Mouse (Mus musculus) heart, adult 10 weeks (tissue): ENCODE measurements around the gene Olfr1449. TPM values are rescaled to one million over a fixed set of nuclear protein-coding genes. Genes with fewer than 3 reads are reported as not detected.

ENCODE experiments used
- polyA plus RNA-seq: library from polyadenylated mRNA; stranded (reverse); fragments of 350-450 nt; fragmentation: Illumina TruSeq; extraction: RNeasy Lipid Tissue Mini Kit (QIAGEN cat#74804); gene quantifications from one replicate; pipeline ENCODE4 v1.2.3, GENCODE M21; 2014; ENCODE audit warnings: low read depth, low replicate concordance

Olfr1449 gene
- not detected for polyA plus RNA-seq

GRCm38 (mm10) chr19:12930540-12930939 lies at the start of gene Olfr1449:
TSS of gene Olfr1449 (plus strand) at chr19:12930840.

GRCm38 (mm10) chr19:12883555-12883954 lies 47.1 kb upstream of the Olfr1449 start, which contains the start of gene Olfr1445:
TSS of gene Olfr1445 (plus strand) at chr19:12883855.

GRCm38 (mm10) chr19:12893424-12893823 lies 37.2 kb upstream of the Olfr1449 start, which contains the start of gene Olfr1446:
TSS of gene Olfr1446 (minus strand) at chr19:12893524.

DNA sequence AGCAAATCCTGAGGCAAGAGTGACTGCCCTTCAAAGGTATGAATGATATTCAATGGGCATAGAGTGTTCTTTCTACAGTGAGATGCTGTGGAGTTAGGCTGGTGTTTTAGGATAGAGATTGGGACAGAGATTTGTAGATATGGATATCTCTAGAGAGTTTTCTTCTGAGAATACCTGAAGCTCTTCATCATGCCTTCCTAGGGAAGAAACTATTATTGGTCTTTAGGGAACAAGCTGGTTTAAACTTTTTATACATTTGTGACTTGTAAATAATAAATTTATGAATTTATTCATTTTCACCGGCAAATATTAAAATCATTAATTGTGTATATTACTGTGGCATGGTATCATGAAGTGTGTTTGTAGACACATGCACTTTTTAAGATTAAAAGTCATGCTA lies 27.0 kb upstream of the Olfr1449 start, which contains the start of gene Olfr1447:
Gene Olfr1447, minus strand, starts transcription at position 101 of the 400 bp plus-strand sequence.

GRCm38 (mm10) chr19:12924319-12924718 lies 6.3 kb upstream of the Olfr1449 start, which contains the start of gene Olfr1448:
TSS of gene Olfr1448 (minus strand) at chr19:12924419.

DNA sequence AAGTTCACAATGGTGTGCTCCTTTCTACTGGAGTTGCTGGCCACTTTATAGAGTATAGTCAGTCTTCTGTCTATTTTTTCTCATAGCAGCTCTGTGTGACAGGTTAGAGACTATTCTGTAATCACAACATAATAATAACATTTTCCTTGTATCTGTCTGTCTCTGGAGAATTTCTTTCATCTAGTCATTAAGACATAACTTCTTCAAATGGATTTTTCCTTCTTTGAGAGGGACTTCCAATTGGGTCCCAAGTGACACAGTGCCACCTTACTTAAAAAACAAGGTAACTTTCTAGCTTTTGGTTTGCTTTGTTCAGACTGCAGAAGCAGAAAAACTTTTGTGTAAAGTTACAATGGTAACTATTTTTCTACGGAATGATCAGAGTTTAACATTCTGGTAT lies 19.3 kb downstream of the Olfr1449 start, which contains the start of gene Olfr1450:
Gene Olfr1450, plus strand, starts transcription at position 301 of the 400 bp plus-strand sequence.

Other genes with a start within 250 kb of the Olfr1449 start
- not detected for gene Keg1, start 235.1 kb upstream of the Olfr1449 start, polyA plus RNA-seq
- gene Cntf, start 165.2 kb upstream of the Olfr1449 start, polyA plus RNA-seq: 3.9 TPM
- 60.2 TPM for gene Zfp91, start 134.7 kb upstream of the Olfr1449 start, polyA plus RNA-seq
- gene Lpxn, start 134.6 kb upstream of the Olfr1449 start, polyA plus RNA-seq: 0.81 TPM
- gene Gm5244, start 84.2 kb upstream of the Olfr1449 start, polyA plus RNA-seq: not detected
- gene Olfr1444, start 73.6 kb upstream of the Olfr1449 start, polyA plus RNA-seq: not detected
- not detected for gene Olfr1445, start 47.0 kb upstream of the Olfr1449 start, polyA plus RNA-seq
- not detected for gene Olfr1446, start 37.3 kb upstream of the Olfr1449 start, polyA plus RNA-seq
- gene Olfr1447, start 27.1 kb upstream of the Olfr1449 start, polyA plus RNA-seq: not detected
- gene Olfr1448, start 6.4 kb upstream of the Olfr1449 start, polyA plus RNA-seq: not detected
- not detected for gene Olfr1450, start 19.4 kb downstream of the Olfr1449 start, polyA plus RNA-seq
- not detected for gene Olfr1451, start 64.2 kb downstream of the Olfr1449 start, polyA plus RNA-seq
- gene Olfr1453, start 97.5 kb downstream of the Olfr1449 start, polyA plus RNA-seq: not detected
- not detected for gene Olfr1454, start 129.8 kb downstream of the Olfr1449 start, polyA plus RNA-seq
- not detected for gene Olfr1457, start 167.1 kb downstream of the Olfr1449 start, polyA plus RNA-seq
- not detected for gene Olfr1458, start 175.9 kb downstream of the Olfr1449 start, polyA plus RNA-seq
- not detected for gene Olfr1459, start 218.7 kb downstream of the Olfr1449 start, polyA plus RNA-seq
- gene Olfr1461, start 232.2 kb downstream of the Olfr1449 start, polyA plus RNA-seq: not detected